Mouse (Mus musculus): ENCODE measurements around the gene Hist2h2aa2. TPM values are rescaled to one million over a fixed set of nuclear protein-coding genes. Genes with fewer than 3 reads are reported as not detected.
"Not testable (repeated sequence)": the region's sequence is repeated elsewhere in the genome, so short reads cannot be mapped to it uniquely, and the experiment has no call there.

The Hist2h2aa2 gene
- total RNA-seq, 2 experiments from 2014 or later: 358 to 442 TPM

- no peak for DNase-seq (ENCODE audit: low spot score in 2 of 2)
Observed at GRCm38 (mm10) chr3:96199731-96200130, 40.3 kb downstream of the Hist2h2aa2 start.

- DNase-seq (ENCODE audit: low spot score in 2 of 2): not testable (repeated sequence)
Observed at GRCm38 (mm10) chr3:96198601-96199251, 41.4 kb downstream of the Hist2h2aa2 start.

GRCm38 (mm10) chr3:96198181-96198580, 41.9 kb downstream of the Hist2h2aa2 start:
- no peak for DNase-seq (ENCODE audit: low spot score in 2 of 2)

- peak; percentile 77 to 82 for DNase-seq (ENCODE audit: low spot score in 2 of 2)
Observed at GRCm38 (mm10) chr3:96197129-96197749, 42.8 kb downstream of the Hist2h2aa2 start.

- no peak for DNase-seq (ENCODE audit: low spot score in 2 of 2)
Observed at GRCm38 (mm10) chr3:96196437-96197128, 43.5 kb downstream of the Hist2h2aa2 start.

GRCm38 (mm10) chr3:96195616-96196313, 44.3 kb downstream of the Hist2h2aa2 start:
- no peak for DNase-seq (ENCODE audit: low spot score in 2 of 2)

- DNase-seq (ENCODE audit: low spot score in 2 of 2): no peak
Observed at GRCm38 (mm10) chr3:96194966-96195365, 45.1 kb downstream of the Hist2h2aa2 start.

GRCm38 (mm10) chr3:96192977-96193376, 47.1 kb downstream of the Hist2h2aa2 start:
- DNase-seq (ENCODE audit: low spot score in 2 of 2): no peak

Small RNAs within 50 kb of the gene (microRNA-seq; reads per million reads assigned to microRNA genes)
- 0 reads per million in 2 experiments for gene Gm44492 (ENCODE audit: borderline number of aligned reads in 2 of 2)
- 0 reads per million in 2 experiments for gene Gm47311 (ENCODE audit: borderline number of aligned reads in 2 of 2)
- gene Gm47313 (ENCODE audit: borderline number of aligned reads in 2 of 2): 0 reads per million in 2 experiments

Other genes starting within 250 kb of the Hist2h2aa2 start
- gene Plekho1, start 244.3 kb downstream of the Hist2h2aa2 start, total RNA-seq (2021): 10 to 100 TPM; 20.9 to 32.2 TPM
- gene Vps45, start 181.8 kb downstream of the Hist2h2aa2 start, total RNA-seq (2021): 10 to 100 TPM; 26.4 to 31.4 TPM
- gene Otud7b, start 135.7 kb downstream of the Hist2h2aa2 start, total RNA-seq (2021): 10 to 100 TPM; 32.1 to 35.0 TPM
- gene Mtmr11, start 78.3 kb downstream of the Hist2h2aa2 start, total RNA-seq (2021): 10 to 100 TPM; 19.4 to 28.7 TPM
- 10 to 100 TPM; 56.6 to 57.0 TPM for gene Sf3b4, start 67.9 kb downstream of the Hist2h2aa2 start, total RNA-seq (2021)
- 1 to 10 TPM; 9.3 to 9.4 TPM for gene Sv2a, start 59.1 kb downstream of the Hist2h2aa2 start, total RNA-seq (2021)
- 10 to 100 TPM; 30.3 to 35.8 TPM for gene Bola1, start 20.6 kb downstream of the Hist2h2aa2 start, total RNA-seq (2021)
- 1 to 10 TPM; 4.9 to 5.1 TPM for gene Hist2h2ab, start 20.4 kb downstream of the Hist2h2aa2 start, total RNA-seq (2021)
- gene Hist2h2ac, start 19.4 kb downstream of the Hist2h2aa2 start, total RNA-seq (2021): 10 to 100 TPM; 37.8 to 39.8 TPM
- 10 to 100 TPM; 17.3 to 19.9 TPM for gene Hist2h2be, start 19.2 kb downstream of the Hist2h2aa2 start, total RNA-seq (2021)
- gene Hist2h3c2, start 1.1 kb downstream of the Hist2h2aa2 start, total RNA-seq (2021): 10 to 100 TPM; 17.4 to 18.8 TPM
- 1 to 10 TPM; 7.7 to 9.6 TPM for gene Hist2h2aa1, start 5.2 kb upstream of the Hist2h2aa2 start, total RNA-seq (2021)
- gene Hist2h3c1, start 6.4 kb upstream of the Hist2h2aa2 start, total RNA-seq (2021): not detected
- 10 to 100 TPM; 21.2 to 22.1 TPM for gene Hist2h4, start 23.0 kb upstream of the Hist2h2aa2 start, total RNA-seq (2021)
- 10 to 100 TPM; 37.9 to 43.2 TPM for gene Hist2h3b, start 28.4 kb upstream of the Hist2h2aa2 start, total RNA-seq (2021)
- 10 to 100 TPM; 52.7 to 54.1 TPM for gene Hist2h2bb, start 29.5 kb upstream of the Hist2h2aa2 start, total RNA-seq (2021)
- gene Fcgr1, start 53.7 kb upstream of the Hist2h2aa2 start, total RNA-seq (2021): 1 to 10 TPM; 2.0 to 3.3 TPM
- gene BC107364, start 212.0 kb upstream of the Hist2h2aa2 start, total RNA-seq (2021): not detected